Mouse (Mus musculus): ENCODE results near the gene Gm29735. TPM values are rescaled to one million over a fixed set of nuclear protein-coding genes. Genes with fewer than 3 reads are reported as not detected.

Gene Gm29735
- polyA plus RNA-seq (2015; fragmentation: Nextera tagmentation; extraction: Ambion mirVana): not detected in 2 replicates

GRCm38 (mm10) chr7:142157013-142157412 is at the start of gene Gm29735:
TSS of gene Gm29735 (minus strand) at chr7:142157113.

GRCm38 (mm10) chr7:142201064-142201463 is 44.2 kb upstream of the Gm29735 start, which contains the start of gene Krtap5-3:
TSS of gene Krtap5-3 (plus strand) at chr7:142201364.

GRCm38 (mm10) chr7:142190289-142190688 is 33.4 kb upstream of the Gm29735 start, which contains the start of gene Gm10153:
TSS of gene Gm10153 (minus strand) at chr7:142190389.

GRCm38 (mm10) chr7:142175905-142176304 is 19.0 kb upstream of the Gm29735 start, which contains the start of gene Krtap5-2:
TSS of gene Krtap5-2 (minus strand) at chr7:142176005.

GRCm38 (mm10) chr7:142165639-142166038 is 8.7 kb upstream of the Gm29735 start, which contains the start of gene Gm4553:
TSS of gene Gm4553 (minus strand) at chr7:142165739.

GRCm38 (mm10) chr7:142144507-142144906 is 12.4 kb downstream of the Gm29735 start, which contains the start of gene Gm45337:
TSS of gene Gm45337 (minus strand) at chr7:142144607.

GRCm38 (mm10) chr7:142135934-142136333 is 21.0 kb downstream of the Gm29735 start, which contains the start of gene Gm39115:
TSS of gene Gm39115 (minus strand) at chr7:142136034.

GRCm38 (mm10) chr7:142120629-142121028 is 36.3 kb downstream of the Gm29735 start, which contains the start of gene Gm45618:
TSS of gene Gm45618 (minus strand) at chr7:142120729.

Other genes with a start within 250 kb of the Gm29735 start
- 23.8 and 24.4 TPM in 2 replicates for gene Tollip, start 238.6 kb downstream of the Gm29735 start, polyA plus RNA-seq (2015; fragmentation: Nextera tagmentation; extraction: Ambion mirVana)
- gene Brsk2, start 207.4 kb downstream of the Gm29735 start, polyA plus RNA-seq (2015; fragmentation: Nextera tagmentation; extraction: Ambion mirVana): 0.43 and 0.74 TPM in 2 replicates
- gene Mob2, start 96.0 kb downstream of the Gm29735 start, polyA plus RNA-seq (2015; fragmentation: Nextera tagmentation; extraction: Ambion mirVana): 61.1 and 65.1 TPM in 2 replicates
- 6.7 and 7.6 TPM in 2 replicates for gene Dusp8, start 61.3 kb downstream of the Gm29735 start, polyA plus RNA-seq (2015; fragmentation: Nextera tagmentation; extraction: Ambion mirVana)
- gene Gm45618, start 36.4 kb downstream of the Gm29735 start, polyA plus RNA-seq (2015; fragmentation: Nextera tagmentation; extraction: Ambion mirVana): not detected in 2 replicates
- gene Gm39115, start 21.1 kb downstream of the Gm29735 start, polyA plus RNA-seq (2015; fragmentation: Nextera tagmentation; extraction: Ambion mirVana): not detected in 2 replicates
- not detected in 2 replicates for gene Gm45337, start 12.5 kb downstream of the Gm29735 start, polyA plus RNA-seq (2015; fragmentation: Nextera tagmentation; extraction: Ambion mirVana)
- gene Gm4553, start 8.6 kb upstream of the Gm29735 start, polyA plus RNA-seq (2015; fragmentation: Nextera tagmentation; extraction: Ambion mirVana): not detected in 2 replicates
- not detected in 2 replicates for gene Krtap5-2, start 18.9 kb upstream of the Gm29735 start, polyA plus RNA-seq (2015; fragmentation: Nextera tagmentation; extraction: Ambion mirVana)
- not detected in 2 replicates for gene Gm10153, start 33.3 kb upstream of the Gm29735 start, polyA plus RNA-seq (2015; fragmentation: Nextera tagmentation; extraction: Ambion mirVana)
- gene Krtap5-3, start 44.3 kb upstream of the Gm29735 start, polyA plus RNA-seq (2015; fragmentation: Nextera tagmentation; extraction: Ambion mirVana): not detected in 2 replicates
- gene Gm7579, start 54.7 kb upstream of the Gm29735 start, polyA plus RNA-seq (2015; fragmentation: Nextera tagmentation; extraction: Ambion mirVana): not detected in 2 replicates
- gene Krtap5-5, start 72.9 kb upstream of the Gm29735 start, polyA plus RNA-seq (2015; fragmentation: Nextera tagmentation; extraction: Ambion mirVana): not detected in 2 replicates
- not detected in 2 replicates for gene Gm40460, start 84.0 kb upstream of the Gm29735 start, polyA plus RNA-seq (2015; fragmentation: Nextera tagmentation; extraction: Ambion mirVana)
- not detected in 2 replicates for gene Gm2431, start 101.2 kb upstream of the Gm29735 start, polyA plus RNA-seq (2015; fragmentation: Nextera tagmentation; extraction: Ambion mirVana)
- not detected in 2 replicates for gene Gm4559, start 117.2 kb upstream of the Gm29735 start, polyA plus RNA-seq (2015; fragmentation: Nextera tagmentation; extraction: Ambion mirVana)
- gene Krtap5-1, start 140.0 kb upstream of the Gm29735 start, polyA plus RNA-seq (2015; fragmentation: Nextera tagmentation; extraction: Ambion mirVana): not detected in 2 replicates
- gene Krtap5-4, start 146.4 kb upstream of the Gm29735 start, polyA plus RNA-seq (2015; fragmentation: Nextera tagmentation; extraction: Ambion mirVana): not detected in 2 replicates
- gene Ifitm10, start 216.6 kb upstream of the Gm29735 start, polyA plus RNA-seq (2015; fragmentation: Nextera tagmentation; extraction: Ambion mirVana): 0.92 and 1.7 TPM in 2 replicates
- gene Gm49369, start 225.6 kb upstream of the Gm29735 start, polyA plus RNA-seq (2015; fragmentation: Nextera tagmentation; extraction: Ambion mirVana): 1.6 TPM in 1 of 2 replicates, not detected in the other
- 340 and 391 TPM in 2 replicates for gene Ctsd, start 230.9 kb upstream of the Gm29735 start, polyA plus RNA-seq (2015; fragmentation: Nextera tagmentation; extraction: Ambion mirVana)